Mouse (Mus musculus) forebrain, embryonic 15.5 days (tissue): ENCODE data around the gene Ddx28. TPM values are rescaled to one million over a fixed set of nuclear protein-coding genes. Genes with fewer than 3 reads are reported as not detected.
"Not testable (repeated sequence)": the region's sequence is repeated elsewhere in the genome, so short reads cannot be mapped to it uniquely, and the experiment has no call there.

ENCODE experiments used
- ATAC-seq: fragments of 200-750 bp; cut with Nextera tagmentation; replicated peaks from 2 replicates; pipeline ENCODE4 v1.8.0; 2017; ENCODE audit warnings: mild to moderate bottlenecking, moderate TSS enrichment, moderate library complexity
- H3K27ac ChIP-seq: fragments of 300-500 bp; sonication (generic); replicated peaks from 2 replicates; pipeline ENCODE4 v1.5.1; 2015; ENCODE audit warnings: mild to moderate bottlenecking, inconsistent platforms
- H3K27me3 ChIP-seq: fragments of 300-500 bp; sonication (generic); 2 replicates; pipeline ENCODE4 v1.6.1; 2015; ENCODE audit warnings: inconsistent platforms
- H3K36me3 ChIP-seq: fragments of 300-500 bp; sonication (generic); 2 replicates; pipeline ENCODE4 v1.6.1; 2015; ENCODE audit warnings: mild to moderate bottlenecking, inconsistent platforms
- H3K4me1 ChIP-seq: fragments of 300-500 bp; sonication (generic); 2 replicates; pipeline ENCODE4 v1.6.1; 2015; ENCODE audit warnings: inconsistent platforms
- H3K4me2 ChIP-seq: fragments of 300-500 bp; sonication (generic); replicated peaks from 2 replicates; pipeline ENCODE4 v1.6.1; 2015; ENCODE audit warnings: mild to moderate bottlenecking, inconsistent platforms
- H3K4me3 ChIP-seq: fragments of 300-500 bp; sonication (generic); 2 replicates; pipeline ENCODE4 v1.5.1; 2015; ENCODE audit warnings: mild to moderate bottlenecking, inconsistent platforms
- H3K9ac ChIP-seq: fragments of 300-500 bp; sonication (generic); replicated peaks from 2 replicates; pipeline ENCODE4 v1.6.1; 2015; ENCODE audit warnings: mild to moderate bottlenecking, inconsistent platforms
- H3K9me3 ChIP-seq: fragments of 300-500 bp; sonication (generic); 2 replicates; pipeline ENCODE4 v1.6.1; 2016; ENCODE audit warnings: inconsistent platforms
- WGBS: fragments of 180-500 bp; shearing (Covaris S2); methylation state at CpG from one replicate; pipeline ENCODE4 v1.1.7; 2015; ENCODE audit warnings: mixed read lengths; 5-methylcytosine and 5-hydroxymethylcytosine counted together
- polyA plus RNA-seq: library from polyadenylated mRNA; unstranded; fragments of >200 nt; fragmentation: Nextera tagmentation; extraction: Ambion mirVana; gene quantifications from 2 replicates; pipeline ENCODE4 v1.2.1, GENCODE M21; 2015

Gene Ddx28
- polyA plus RNA-seq, 1 experiment from 2014 or later = 23.0 TPM

DNA sequence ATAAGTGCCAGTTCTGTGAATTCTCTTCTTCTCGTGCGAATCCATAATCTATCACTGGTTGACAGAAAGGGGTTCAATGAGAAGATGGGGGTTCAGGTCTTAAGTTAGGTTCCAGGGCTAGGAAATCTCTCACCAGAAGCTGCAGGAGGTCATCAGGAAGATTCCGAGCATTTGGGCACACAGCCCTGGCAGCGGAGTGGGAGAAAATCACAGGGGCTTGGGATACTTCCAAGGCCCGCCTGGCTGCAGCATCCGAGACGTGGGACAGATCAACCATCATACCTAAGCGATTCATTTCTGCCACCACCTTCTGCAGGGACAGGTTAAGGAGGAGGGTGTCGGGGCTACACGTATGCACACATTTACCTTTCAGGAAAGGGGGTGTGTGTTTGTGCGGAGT lies 23.1 kb downstream of the Ddx28 start:
- 85% methylated on average over 11 of the region's 11 CpGs for WGBS
- ATAC-seq = no peak
- 0 out of 2 replicates have a peak, but pooled peaks cover 3% of the 10 kb centered on the region for H3K4me1 ChIP-seq
- H3K9ac ChIP-seq = no peak overlapping the region
- H3K36me3 ChIP-seq = no peaks in the 10 kb centered on the region
- H3K4me2 ChIP-seq = no peak overlapping the region
- no peak overlapping the region for H3K27ac ChIP-seq
- no peaks in the 10 kb centered on the region for H3K27me3 ChIP-seq
- no peak overlapping the region for H3K4me3 ChIP-seq
- no peaks in the 10 kb centered on the region for H3K9me3 ChIP-seq

DNA sequence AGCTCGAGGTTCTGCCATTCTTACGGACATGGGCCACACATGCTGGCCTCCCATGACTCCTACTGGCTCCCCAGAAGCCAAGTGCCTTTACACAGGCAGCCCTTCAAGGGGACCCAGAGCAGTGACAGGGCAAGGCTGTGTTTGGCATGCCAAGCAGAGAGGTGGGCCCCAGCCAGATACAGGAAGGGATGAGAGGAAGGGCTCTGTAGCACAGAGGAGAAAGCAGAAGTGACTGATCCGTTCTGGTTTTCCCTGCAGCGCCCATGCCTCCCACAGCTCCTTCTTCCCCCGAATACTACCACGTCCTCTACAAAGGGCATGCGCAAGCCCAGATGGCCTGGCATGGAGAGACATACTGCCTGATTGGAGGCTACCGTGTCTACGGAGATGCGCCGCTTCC lies 28.3 kb downstream of the Ddx28 start:
- H3K36me3 ChIP-seq, H3K4me1 ChIP-seq, H3K27me3 ChIP-seq, H3K27ac ChIP-seq, H3K9me3 ChIP-seq, ATAC-seq, H3K4me2 ChIP-seq, H3K9ac ChIP-seq, H3K4me3 ChIP-seq: not testable (repeated sequence)
- 83% methylated on average over 11 of the region's 11 CpGs for WGBS

DNA sequence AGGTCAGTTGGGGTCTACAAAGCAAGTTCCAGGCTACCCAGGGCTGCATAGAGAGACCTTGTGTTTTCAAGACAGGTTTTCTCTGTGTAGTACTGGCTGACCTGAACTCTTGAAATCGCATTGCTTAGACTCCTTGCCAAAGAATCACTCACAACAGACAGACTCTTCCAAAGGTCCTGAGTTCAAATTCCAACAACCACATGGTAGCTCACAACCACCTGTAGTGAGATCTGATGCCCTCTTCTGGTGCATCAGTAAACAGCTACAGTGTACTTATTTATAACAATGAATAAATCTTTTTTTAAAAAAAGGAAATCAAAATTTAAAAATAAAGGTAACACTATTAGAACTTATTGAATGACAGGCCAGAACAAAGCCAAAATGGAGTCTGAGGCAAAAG lies 30.5 kb downstream of the Ddx28 start:
- H3K36me3 ChIP-seq = no peaks in the 10 kb centered on the region
- H3K9me3 ChIP-seq = no peaks in the 10 kb centered on the region
- H3K27ac ChIP-seq = no peak overlapping the region
- no peak overlapping the region for H3K4me3 ChIP-seq
- H3K9ac ChIP-seq = no peak overlapping the region
- H3K4me1 ChIP-seq = no peaks in the 10 kb centered on the region
- H3K27me3 ChIP-seq = no peaks in the 10 kb centered on the region
- WGBS = 90% methylated on average over 1 of the region's 1 CpGs
- no peak for ATAC-seq
- no peak overlapping the region for H3K4me2 ChIP-seq

DNA sequence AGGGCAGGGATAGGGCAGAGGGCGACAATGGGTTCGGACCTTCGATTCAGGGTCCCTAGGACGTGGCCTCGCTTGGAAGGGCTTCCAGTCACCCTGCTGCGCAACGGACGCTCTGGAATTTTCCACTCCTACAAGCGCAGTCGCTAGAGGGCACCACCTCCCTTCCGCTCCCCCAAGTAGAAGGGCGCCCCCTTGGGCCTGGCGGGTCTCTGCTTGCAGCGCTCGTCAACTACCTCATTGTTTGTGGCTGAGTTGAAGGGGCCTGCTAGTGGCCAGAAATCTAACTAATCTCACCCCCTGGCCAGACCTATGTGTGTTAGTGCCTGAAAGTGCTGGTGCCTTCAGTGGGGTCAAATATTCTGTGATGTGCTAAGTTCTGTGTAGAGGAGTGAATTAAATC lies 32.4 kb downstream of the Ddx28 start, which contains the start of gene Dpep3:
TSS of gene Dpep3 (minus strand) at position 105 of the 400 bp plus-strand sequence.
- no peaks in the 10 kb centered on the region for H3K4me1 ChIP-seq
- no peaks in the 10 kb centered on the region for H3K27me3 ChIP-seq
- no peak for ATAC-seq
- H3K36me3 ChIP-seq = no peaks in the 10 kb centered on the region
- H3K4me3 ChIP-seq = no peak within 1 kb of the TSS
- H3K4me2 ChIP-seq = no peak within 1 kb of the TSS
- no peak within 1 kb of the TSS for H3K27ac ChIP-seq
- WGBS = 92% methylated on average over 15 of the region's 15 CpGs
- H3K9me3 ChIP-seq = no peaks in the 10 kb centered on the region
- H3K9ac ChIP-seq = no peak within 1 kb of the TSS

DNA sequence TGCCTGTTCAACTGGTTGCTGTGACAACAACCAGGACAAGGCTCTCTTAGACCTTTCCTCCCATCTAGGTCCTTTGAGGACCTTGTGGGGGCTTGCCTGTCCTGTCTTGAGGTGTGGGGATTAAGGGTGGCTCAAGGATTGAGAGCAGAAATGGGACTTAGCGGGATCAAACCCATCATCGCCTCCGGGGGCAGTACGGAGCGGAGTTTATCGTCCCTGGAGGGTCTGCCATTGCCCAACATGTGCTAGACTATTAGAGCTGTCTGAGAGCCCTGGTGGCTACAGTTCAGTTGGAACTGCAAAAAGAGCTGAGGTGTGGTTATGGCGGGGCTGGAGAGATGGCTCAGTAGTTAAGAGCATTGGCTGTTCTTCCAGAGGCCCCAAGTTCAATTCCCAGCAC lies 36.3 kb downstream of the Ddx28 start:
- H3K27ac ChIP-seq = no peak overlapping the region
- no peaks in the 10 kb centered on the region for H3K27me3 ChIP-seq
- ATAC-seq = no peak
- no peak overlapping the region for H3K9ac ChIP-seq
- WGBS = 61% methylated on average over 7 of the region's 7 CpGs
- H3K4me1 ChIP-seq = no peaks in the 10 kb centered on the region
- no peaks in the 10 kb centered on the region for H3K9me3 ChIP-seq
- H3K4me3 ChIP-seq = no peak overlapping the region
- no peaks in the 10 kb centered on the region for H3K36me3 ChIP-seq
- H3K4me2 ChIP-seq = no peak overlapping the region

DNA sequence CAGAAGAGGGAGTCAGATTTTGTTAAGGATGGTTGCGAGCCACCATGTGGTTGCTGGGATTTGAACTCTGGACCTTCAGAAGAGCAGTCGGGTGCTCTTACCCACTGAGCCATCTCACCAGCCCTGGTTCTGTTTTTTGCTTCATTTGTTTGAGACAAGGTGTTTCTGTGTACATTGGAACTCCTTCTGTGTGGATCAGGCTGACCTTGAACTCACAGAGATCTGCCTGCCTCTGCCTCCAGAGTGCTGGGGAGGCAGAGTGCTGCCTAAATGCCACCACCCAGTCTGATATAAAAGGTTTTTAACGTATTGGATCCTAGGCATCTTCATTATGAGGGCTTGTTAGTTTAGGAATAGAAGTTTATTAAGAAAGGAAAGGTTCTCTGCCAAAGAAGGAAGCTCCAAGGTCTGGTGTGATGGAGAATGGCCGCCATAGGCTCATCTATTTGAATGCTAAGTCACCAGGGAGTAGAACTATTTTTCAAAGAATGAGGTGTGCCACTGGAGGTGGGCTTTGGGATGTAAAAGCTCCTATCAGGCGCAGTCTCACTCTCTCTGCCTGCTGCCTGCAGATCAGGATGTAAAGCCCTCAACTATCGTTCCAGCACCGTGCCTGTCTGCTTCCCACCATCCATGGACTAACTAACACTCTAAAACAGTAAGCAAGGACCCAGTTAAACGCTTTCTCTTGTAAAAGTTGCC lies 40.5 kb downstream of the Ddx28 start:
- Histone ChIP-seq H3K36me3 (no peaks in the 10 kb centered on the region), H3K4me2 (no peak overlapping the region), H3K27ac (no peak overlapping the region), H3K4me3 (no peak overlapping the region), H3K9ac (no peak overlapping the region), H3K4me1 (peaks cover 10% of the 10 kb centered on the region), H3K9me3 (no peaks in the 10 kb centered on the region), H3K27me3 (peaks cover 16% of the 10 kb centered on the region; the same call in 1 of the 2 replicates)
- ATAC-seq = no peak
- 75% methylated on average over 8 of the region's 8 CpGs for WGBS

DNA sequence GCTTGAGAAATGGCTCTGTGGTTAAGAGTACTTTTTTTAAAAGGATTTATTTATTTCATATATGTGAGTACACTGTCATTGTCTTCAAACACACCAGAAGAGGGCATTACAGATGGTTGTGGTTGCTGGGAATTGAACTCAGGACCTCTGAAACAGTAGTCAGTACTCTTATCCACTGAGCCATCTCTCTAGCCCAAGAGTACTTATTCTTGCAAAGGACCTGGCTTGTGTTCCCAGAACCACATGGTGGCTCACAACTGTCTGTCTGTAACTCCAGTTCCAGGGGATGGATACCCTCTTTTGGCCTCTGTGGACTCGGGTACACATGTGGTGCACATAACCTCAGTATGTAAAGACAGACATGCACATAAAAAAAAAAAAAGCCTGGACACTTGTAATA lies 42.3 kb downstream of the Ddx28 start:
- no peak overlapping the region for H3K4me3 ChIP-seq
- H3K4me2 ChIP-seq = no peak overlapping the region
- no peaks in the 10 kb centered on the region for H3K9me3 ChIP-seq
- 69% methylated on average over 1 of the region's 1 CpGs for WGBS
- ATAC-seq = no peak
- H3K27me3 ChIP-seq = peaks cover 24% of the 10 kb centered on the region
- H3K4me1 ChIP-seq = peaks cover 20% of the 10 kb centered on the region
- no peaks in the 10 kb centered on the region for H3K36me3 ChIP-seq
- no peak overlapping the region for H3K9ac ChIP-seq
- H3K27ac ChIP-seq = no peak overlapping the region

DNA sequence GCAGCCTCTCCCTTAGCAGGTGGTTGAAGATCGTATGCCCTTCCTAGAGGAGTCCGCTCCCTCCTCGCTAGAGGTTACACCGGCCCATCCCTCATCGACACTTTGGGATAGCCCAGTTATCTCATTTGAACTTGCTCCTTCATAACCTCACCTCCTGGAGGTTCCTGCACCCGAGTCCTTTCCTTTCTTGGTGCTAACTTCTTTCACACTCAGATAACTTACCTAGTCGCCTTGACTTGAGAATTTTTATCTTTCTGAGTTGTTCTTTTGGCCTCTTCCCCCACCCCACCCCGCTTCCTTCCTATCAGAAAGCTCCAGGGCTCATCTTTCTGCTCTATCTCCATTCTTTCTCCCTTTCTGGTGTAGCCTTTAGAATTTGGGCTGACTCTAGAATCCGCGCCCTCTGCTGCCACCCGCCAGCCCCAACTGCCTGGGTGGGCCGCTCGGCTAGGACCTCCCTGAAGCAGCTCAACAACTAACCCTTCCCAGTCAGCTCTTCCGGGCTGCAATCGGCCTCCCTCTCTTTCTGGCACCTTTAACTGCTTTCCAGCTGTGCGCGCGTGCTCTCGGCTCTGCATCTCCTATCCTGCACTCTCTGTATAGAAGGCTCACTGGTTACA lies 44.9 kb downstream of the Ddx28 start:
- Histone ChIP-seq H3K9me3 (no peaks in the 10 kb centered on the region), H3K36me3 (no peaks in the 10 kb centered on the region), H3K9ac (no peak overlapping the region), H3K27me3 (peaks cover 25% of the 10 kb centered on the region), H3K27ac (no peak overlapping the region), H3K4me1 (peaks cover 20% of the 10 kb centered on the region), H3K4me2 (peak overlapping the region; percentile 62; the same call in 1 of the 2 replicates), H3K4me3 (no peak overlapping the region; the same call in 1 of the 2 replicates)
- ATAC-seq = no peak
- WGBS = 7% methylated on average over 19 of the region's 19 CpGs

DNA sequence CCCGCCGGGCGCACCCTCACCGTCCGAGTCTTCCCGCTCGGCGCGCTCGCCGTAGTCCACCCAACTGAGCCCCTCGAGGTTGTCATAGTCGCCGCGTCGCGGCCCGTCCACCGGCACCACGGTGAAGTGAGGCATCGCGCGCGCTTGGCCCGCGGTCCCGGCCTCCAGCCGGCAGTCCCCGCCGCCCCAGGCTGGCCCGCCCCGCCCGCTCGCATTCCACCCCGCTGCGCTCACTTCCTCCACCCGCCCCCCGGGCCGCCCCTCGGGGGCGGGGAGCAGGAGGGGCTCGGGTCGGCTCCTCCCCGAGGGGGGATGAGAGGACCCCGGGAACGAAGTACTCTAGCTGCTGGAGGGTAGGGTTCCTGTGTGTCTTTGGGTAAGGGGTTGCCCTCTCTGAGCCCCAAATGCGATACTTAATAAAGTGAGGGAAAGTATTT lies 45.8 kb downstream of the Ddx28 start, which contains the start of gene Slc12a4:
TSS of gene Slc12a4 (minus strand) at position 193 of the 437 bp plus-strand sequence.
- peak within 1 kb of the TSS; percentile 57 for H3K4me3 ChIP-seq
- WGBS = under 1% methylated on average over 44 of the region's 47 CpGs
- 0 out of 2 replicates have a peak within 1 kb of the TSS, but pooled peaks have one; percentile 5 for H3K27ac ChIP-seq
- ATAC-seq = peak; percentile 82
- no peaks in the 10 kb centered on the region for H3K36me3 ChIP-seq
- no peaks in the 10 kb centered on the region for H3K9me3 ChIP-seq
- peak within 1 kb of the TSS; percentile 43 for H3K9ac ChIP-seq
- H3K27me3 ChIP-seq = peaks cover 25% of the 10 kb centered on the region
- peaks cover 20% of the 10 kb centered on the region for H3K4me1 ChIP-seq
- peak within 1 kb of the TSS; percentile 62 for H3K4me2 ChIP-seq

DNA sequence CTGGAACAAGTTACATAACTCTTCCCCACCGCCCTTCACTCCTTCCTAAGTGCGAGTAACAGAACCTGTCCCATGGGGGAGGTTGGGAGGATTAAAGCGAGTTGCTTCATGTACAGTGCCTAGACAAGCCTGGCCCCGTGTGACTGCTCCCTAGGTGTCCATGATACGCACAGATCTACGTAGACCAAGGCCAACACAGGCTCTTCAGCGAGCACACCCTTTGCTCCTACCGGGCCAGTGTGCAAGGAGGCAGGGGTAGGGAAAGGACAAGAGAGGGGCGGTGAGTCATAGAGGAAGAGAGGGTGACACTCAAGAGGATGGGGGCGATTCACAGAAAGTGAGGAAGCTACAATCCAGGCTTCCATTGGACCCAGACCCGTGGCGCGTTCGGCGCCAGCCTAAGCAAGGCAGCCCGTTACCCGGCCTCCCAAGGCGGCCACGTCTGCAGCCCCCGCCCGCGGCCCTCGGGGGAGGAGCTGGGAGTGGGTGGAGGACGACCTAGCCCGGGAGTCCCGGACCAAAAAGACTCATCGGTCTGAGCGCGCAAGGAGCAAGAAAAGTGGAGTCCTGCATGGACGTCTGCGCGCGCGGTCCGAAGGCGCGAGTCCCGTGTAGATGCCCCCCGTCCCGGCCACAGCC lies 46.3 kb downstream of the Ddx28 start:
- H3K4me1 ChIP-seq = peaks cover 20% of the 10 kb centered on the region
- ATAC-seq = peak; percentile 74
- no peaks in the 10 kb centered on the region for H3K9me3 ChIP-seq
- H3K9ac ChIP-seq = peak overlapping the region; percentile 43
- H3K36me3 ChIP-seq = no peaks in the 10 kb centered on the region
- 0 out of 2 replicates have a peak overlapping the region, but pooled peaks have one; percentile 5 for H3K27ac ChIP-seq
- H3K27me3 ChIP-seq = peaks cover 25% of the 10 kb centered on the region
- peak overlapping the region; percentile 62 for H3K4me2 ChIP-seq
- H3K4me3 ChIP-seq = peak overlapping the region; percentile 57
- 3% methylated on average over 40 of the region's 40 CpGs for WGBS

DNA sequence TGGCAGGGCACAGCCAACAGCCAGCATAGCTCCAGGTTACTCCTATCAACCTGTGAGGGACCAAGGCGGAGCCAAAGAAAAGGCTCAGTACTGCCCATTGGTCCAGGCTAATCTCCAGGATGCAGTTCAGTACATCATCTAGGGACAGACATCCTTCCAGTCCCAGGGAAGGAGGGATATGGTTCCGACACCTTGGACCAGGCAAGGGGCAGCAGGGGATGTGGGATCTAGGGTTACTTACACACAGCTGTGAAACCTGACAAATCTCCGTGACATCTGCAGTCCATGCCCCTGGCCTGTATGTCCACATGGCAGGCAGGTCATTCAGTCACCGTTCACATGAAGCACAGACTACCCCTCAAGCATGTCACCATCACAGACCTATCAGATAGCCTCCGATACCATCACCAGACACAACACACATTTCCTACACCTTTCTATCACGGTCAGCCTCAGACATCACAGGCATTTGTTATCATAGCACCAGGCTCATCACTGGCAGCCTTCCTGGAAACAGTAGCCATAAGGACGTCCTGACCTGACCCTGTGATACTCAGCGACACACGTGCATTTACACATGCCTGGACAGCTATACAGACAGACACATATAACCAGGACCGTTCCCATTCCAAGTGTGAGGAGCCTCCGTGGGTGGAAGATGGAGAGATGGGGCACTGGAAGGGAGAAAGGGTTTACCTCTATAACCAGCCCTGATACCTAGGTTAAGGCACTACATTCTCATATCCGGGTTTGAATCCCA lies 47.0 kb downstream of the Ddx28 start:
- Histone ChIP-seq H3K36me3 (no peaks in the 10 kb centered on the region), H3K9me3 (no peaks in the 10 kb centered on the region), H3K9ac (no peak overlapping the region), H3K4me1 (peaks cover 20% of the 10 kb centered on the region), H3K4me3 (peak overlapping the region; percentile 57), H3K4me2 (peak overlapping the region; percentile 62), H3K27ac (no peak overlapping the region), H3K27me3 (peaks cover 25% of the 10 kb centered on the region)
- ATAC-seq = no peak
- 71% methylated on average over 12 of the region's 12 CpGs for WGBS
